Mouse (Mus musculus): ENCODE results near the gene Thap4. TPM values are rescaled to one million over a fixed set of nuclear protein-coding genes. Genes with fewer than 3 reads are reported as not detected.

Gene Thap4
- polyA plus RNA-seq, 1 experiment from 2014 or later: 53.2 TPM

DNA sequence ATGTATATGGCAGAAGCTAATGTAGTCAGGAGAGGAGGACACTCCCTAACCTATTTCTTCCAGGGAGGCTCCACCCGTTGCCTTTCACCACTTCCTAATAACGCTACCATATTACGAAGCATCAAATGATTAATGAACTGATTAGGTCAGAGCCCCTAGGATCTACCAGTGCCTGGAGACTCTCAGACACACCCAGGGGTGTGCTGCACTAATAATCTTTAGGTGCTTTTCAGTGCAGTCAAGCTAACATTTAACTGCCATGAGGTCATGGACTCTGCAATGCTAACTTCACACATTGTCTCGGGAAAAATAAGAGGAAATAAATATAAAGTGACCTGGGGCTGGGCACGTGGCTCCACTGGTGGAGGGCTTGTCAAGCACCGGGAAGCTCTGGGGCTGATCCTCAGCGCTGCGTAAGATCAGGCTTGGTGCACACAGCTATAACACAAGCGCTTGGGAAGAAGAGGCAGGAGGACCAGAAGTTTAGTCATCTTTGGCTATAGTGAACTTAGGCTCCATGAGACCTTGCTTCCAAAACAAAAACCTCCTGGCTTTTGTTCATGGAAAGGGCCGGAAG lies 51.1 kb downstream of the Thap4 start:
- no peak for ATAC-seq (ENCODE audit: insufficient number of reproducible peaks, insufficient read depth, low FRiP score, low TSS enrichment)
- no peak overlapping the region for H3K27ac ChIP-seq
- no peaks in the 10 kb centered on the region for H3K9me3 ChIP-seq
- H3K4me2 ChIP-seq (replicated peaks): no peak overlapping the region
- H3K36me3 ChIP-seq: peaks cover 18% of the 10 kb centered on the region
- H3K27me3 ChIP-seq: no peaks in the 10 kb centered on the region
- 95% methylated on average over 10 of the region's 10 CpGs for WGBS
- H3K4me1 ChIP-seq: no peaks in the 10 kb centered on the region
- no peak overlapping the region for H3K4me3 ChIP-seq
- H3K9ac ChIP-seq: no peak overlapping the region

DNA sequence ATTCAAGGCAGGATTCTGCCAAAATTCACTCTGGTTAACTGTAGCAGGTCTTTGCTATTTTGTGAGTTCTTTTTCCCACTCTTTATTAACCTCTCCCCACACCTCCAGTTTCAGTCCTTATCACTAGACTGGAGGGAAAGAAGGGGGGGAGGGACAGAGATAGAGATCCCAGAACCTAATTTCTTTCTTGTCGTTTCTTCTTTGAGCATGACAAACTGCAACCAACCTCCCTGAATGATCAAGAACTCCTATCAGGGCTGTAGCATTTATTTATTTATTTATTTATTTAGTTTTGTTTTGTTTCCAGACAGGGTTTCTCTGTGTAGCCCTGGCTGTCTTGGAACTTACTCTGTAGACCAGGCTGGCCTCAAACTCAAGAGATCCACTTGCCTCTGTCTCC lies 52.6 kb downstream of the Thap4 start:
- WGBS: 81% methylated on average over 1 of the region's 1 CpGs
- H3K36me3 ChIP-seq: peaks cover 18% of the 10 kb centered on the region
- H3K27ac ChIP-seq: no peak overlapping the region
- no peak for ATAC-seq (ENCODE audit: insufficient number of reproducible peaks, insufficient read depth, low FRiP score, low TSS enrichment)
- no peak overlapping the region for H3K4me2 ChIP-seq (replicated peaks)
- H3K9ac ChIP-seq: no peak overlapping the region
- H3K9me3 ChIP-seq: no peaks in the 10 kb centered on the region
- H3K4me1 ChIP-seq: no peaks in the 10 kb centered on the region
- H3K4me3 ChIP-seq: no peak overlapping the region
- no peaks in the 10 kb centered on the region for H3K27me3 ChIP-seq

DNA sequence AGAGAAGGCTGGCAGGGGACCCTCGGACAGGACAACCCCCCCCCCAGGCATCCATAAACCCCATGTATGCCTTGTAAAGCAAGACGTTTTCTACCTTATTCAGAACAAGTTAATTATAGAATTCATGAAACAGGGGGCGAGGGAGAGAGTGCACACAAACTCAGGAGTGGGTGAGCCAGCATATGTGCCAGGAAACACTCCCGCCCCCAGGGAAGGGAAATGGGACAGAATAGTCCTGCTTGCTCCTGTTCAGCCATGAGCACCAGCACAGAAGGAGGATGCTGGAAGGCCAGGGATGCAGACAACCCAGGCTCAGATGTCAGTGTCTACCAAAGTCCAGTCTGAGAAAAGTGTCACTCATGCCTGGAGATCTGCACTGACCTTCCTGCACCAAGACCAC lies 55.5 kb downstream of the Thap4 start:
- H3K4me1 ChIP-seq: no peaks in the 10 kb centered on the region
- peaks cover 7% of the 10 kb centered on the region; the same call in 1 of the 2 replicates for H3K36me3 ChIP-seq
- no peak overlapping the region for H3K4me2 ChIP-seq (replicated peaks)
- H3K9ac ChIP-seq: no peak overlapping the region
- ATAC-seq (ENCODE audit: insufficient number of reproducible peaks, insufficient read depth, low FRiP score, low TSS enrichment): no peak
- H3K4me3 ChIP-seq: no peak overlapping the region
- H3K27ac ChIP-seq: no peak overlapping the region
- WGBS: 70% methylated on average over 4 of the region's 4 CpGs
- H3K9me3 ChIP-seq: no peaks in the 10 kb centered on the region
- H3K27me3 ChIP-seq: no peaks in the 10 kb centered on the region

DNA sequence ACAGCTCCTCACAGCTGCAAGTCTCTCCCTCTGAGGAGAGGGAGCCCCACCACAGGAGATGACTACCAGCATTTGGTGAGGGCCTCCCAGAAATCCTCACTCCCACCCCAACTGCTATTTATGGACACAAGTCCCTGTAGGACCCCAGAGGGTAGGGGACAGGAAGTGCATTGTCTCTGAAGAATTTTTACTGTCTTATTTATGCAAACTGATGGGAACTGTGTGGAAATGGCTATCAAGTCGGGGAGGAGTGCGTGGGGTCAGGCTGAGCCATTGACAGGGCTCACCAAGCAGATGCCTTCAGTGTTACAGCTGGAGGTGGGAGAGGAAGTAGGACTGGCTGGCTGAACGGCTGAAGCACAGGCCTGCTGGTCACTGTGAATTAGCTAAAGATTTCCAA lies 57.3 kb downstream of the Thap4 start:
- Histone ChIP-seq H3K27me3 (no peaks in the 10 kb centered on the region), H3K36me3 (0 out of 2 replicates have a peak, but pooled peaks cover 5% of the 10 kb centered on the region), H3K9me3 (no peaks in the 10 kb centered on the region), H3K4me2 (replicated peaks) (no peak overlapping the region), H3K27ac (no peak overlapping the region), H3K9ac (no peak overlapping the region), H3K4me3 (no peak overlapping the region), H3K4me1 (no peaks in the 10 kb centered on the region)
- WGBS: 42% methylated on average over 3 of the region's 3 CpGs
- no peak for ATAC-seq (ENCODE audit: insufficient number of reproducible peaks, insufficient read depth, low FRiP score, low TSS enrichment)

DNA sequence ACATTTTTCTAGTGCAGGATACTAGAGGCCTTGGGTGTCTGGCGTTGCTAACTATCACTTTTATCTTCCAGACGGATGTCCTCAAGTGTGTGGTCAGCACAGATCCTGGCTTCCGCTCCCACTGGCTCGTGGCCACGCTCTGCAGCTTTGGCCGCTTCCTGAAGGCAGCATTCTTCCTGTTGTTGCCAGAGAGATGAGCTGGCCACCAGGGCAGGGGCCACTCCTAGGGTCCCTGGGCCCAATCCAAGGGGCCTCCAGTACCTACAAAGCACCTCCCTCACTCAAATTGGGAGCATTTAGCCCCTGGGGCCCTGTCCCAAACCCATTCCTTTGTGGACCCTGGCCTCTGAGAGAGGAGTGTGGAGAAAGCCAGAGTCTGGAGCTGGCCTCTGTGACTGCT lies 59.7 kb downstream of the Thap4 start:
- Histone ChIP-seq H3K36me3 (0 out of 2 replicates have a peak, but pooled peaks cover 5% of the 10 kb centered on the region), H3K4me3 (no peak overlapping the region), H3K9ac (no peak overlapping the region), H3K9me3 (no peaks in the 10 kb centered on the region), H3K4me1 (no peaks in the 10 kb centered on the region), H3K27ac (no peak overlapping the region), H3K27me3 (no peaks in the 10 kb centered on the region), H3K4me2 (replicated peaks) (no peak overlapping the region)
- no peak for ATAC-seq (ENCODE audit: insufficient number of reproducible peaks, insufficient read depth, low FRiP score, low TSS enrichment)
- 91% methylated on average over 6 of the region's 6 CpGs for WGBS

DNA sequence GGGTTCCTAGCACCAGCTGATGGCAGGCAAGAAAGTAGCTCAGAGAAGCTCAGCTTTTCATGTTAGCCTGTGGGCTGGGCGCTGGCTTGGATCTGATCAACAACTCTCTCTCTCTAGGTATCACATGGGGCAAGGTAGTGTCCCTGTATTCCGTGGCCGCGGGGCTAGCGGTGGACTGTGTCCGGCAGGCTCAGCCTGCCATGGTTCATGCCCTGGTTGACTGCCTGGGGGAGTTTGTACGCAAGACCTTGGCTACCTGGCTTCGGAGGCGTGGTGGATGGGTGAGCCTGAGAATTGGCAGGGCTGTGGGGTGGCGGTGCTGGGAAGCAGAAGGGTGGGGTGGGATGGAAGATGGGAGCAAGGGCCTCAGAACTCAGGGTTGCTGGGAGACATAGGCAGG lies 60.7 kb downstream of the Thap4 start:
- no peak for ATAC-seq (ENCODE audit: insufficient number of reproducible peaks, insufficient read depth, low FRiP score, low TSS enrichment)
- Histone ChIP-seq H3K4me2 (replicated peaks) (no peak overlapping the region), H3K9me3 (no peaks in the 10 kb centered on the region), H3K4me3 (no peak overlapping the region), H3K27ac (no peak overlapping the region), H3K36me3 (0 out of 2 replicates have a peak, but pooled peaks cover 5% of the 10 kb centered on the region), H3K9ac (no peak overlapping the region), H3K27me3 (no peaks in the 10 kb centered on the region), H3K4me1 (no peaks in the 10 kb centered on the region)
- WGBS: 97% methylated on average over 10 of the region's 10 CpGs

DNA sequence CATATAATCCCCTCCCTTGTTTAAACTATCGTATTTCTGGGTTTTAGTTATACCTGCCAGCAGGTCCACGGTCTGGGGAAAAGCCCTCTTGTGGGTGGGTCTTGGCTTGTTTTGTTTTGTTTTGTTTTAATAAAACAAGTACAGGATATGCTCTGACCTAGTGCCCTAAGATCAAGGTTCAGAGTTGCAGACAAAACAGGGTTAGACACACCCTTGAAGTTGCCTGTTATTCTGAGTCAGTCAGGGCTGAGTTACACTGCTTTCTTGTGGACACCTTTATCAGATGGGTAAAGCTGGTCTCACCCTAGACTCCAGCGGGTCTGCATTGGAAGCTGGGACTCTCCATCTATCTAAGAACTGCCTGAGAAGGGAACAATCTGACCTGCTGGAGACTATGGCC lies 61.2 kb downstream of the Thap4 start:
- Histone ChIP-seq H3K4me2 (replicated peaks) (no peak overlapping the region), H3K4me3 (no peak overlapping the region), H3K27ac (no peak overlapping the region), H3K4me1 (no peaks in the 10 kb centered on the region), H3K9ac (no peak overlapping the region), H3K27me3 (no peaks in the 10 kb centered on the region), H3K36me3 (0 out of 2 replicates have a peak, but pooled peaks cover 7% of the 10 kb centered on the region), H3K9me3 (no peaks in the 10 kb centered on the region)
- no peak for ATAC-seq (ENCODE audit: insufficient number of reproducible peaks, insufficient read depth, low FRiP score, low TSS enrichment)
- 81% methylated on average over 3 of the region's 3 CpGs for WGBS

DNA sequence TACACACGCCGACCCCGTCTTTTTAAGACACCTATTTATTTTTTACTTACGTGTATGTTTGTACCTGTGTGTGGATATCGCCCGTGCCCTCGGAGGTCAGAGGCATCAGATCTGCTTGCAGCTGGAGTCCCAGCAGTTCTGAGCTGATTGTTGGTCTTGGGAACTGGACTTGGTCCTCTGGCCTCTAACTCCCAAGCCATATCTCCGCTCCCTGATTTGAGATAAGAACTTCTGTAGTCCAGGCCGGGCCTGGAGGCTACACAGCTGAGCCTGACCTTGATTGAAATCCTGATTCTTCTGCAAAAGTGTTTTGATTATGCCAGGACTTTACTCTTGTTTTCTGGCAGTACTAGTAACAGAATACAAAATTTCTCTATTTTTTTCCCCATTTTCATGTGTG lies 61.9 kb downstream of the Thap4 start:
- Histone ChIP-seq H3K9ac (no peak overlapping the region), H3K9me3 (no peaks in the 10 kb centered on the region), H3K4me3 (no peak overlapping the region), H3K27ac (no peak overlapping the region), H3K4me1 (no peaks in the 10 kb centered on the region), H3K4me2 (replicated peaks) (no peak overlapping the region), H3K27me3 (no peaks in the 10 kb centered on the region), H3K36me3 (0 out of 2 replicates have a peak, but pooled peaks cover 7% of the 10 kb centered on the region)
- ATAC-seq (ENCODE audit: insufficient number of reproducible peaks, insufficient read depth, low FRiP score, low TSS enrichment): no peak
- WGBS: 96% methylated on average over 9 of the region's 9 CpGs

DNA sequence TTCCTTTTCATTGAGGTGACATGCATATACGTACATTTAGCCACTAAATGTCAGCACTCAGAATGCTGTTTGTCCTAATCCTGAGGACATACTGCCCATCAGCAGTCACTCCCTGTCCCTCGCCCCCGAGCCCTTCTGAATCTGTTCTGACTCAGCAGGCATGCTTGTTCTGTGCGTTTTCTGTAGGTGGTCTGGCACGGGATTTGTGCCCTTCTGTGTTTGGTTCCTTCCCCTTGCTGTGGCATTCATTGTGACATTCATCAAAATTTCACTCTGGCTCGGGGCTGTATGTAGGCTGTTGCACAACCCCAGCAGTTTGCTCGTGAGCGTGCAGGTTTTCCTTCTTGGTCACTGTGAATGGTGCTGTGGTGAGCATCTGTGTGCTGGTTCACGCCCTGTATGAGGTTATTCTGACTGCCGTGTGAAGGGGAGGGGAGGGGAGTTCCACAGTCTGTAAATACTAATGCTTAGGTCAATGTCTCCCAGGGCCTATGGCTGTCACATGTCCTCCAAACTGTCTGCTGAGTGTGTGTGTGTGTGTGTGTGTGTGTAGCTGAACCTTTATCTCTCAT lies 62.8 kb downstream of the Thap4 start:
- H3K9ac ChIP-seq: no peak overlapping the region
- no peak for ATAC-seq (ENCODE audit: insufficient number of reproducible peaks, insufficient read depth, low FRiP score, low TSS enrichment)
- 0 out of 2 replicates have a peak, but pooled peaks cover under 1% of the 10 kb centered on the region for H3K27me3 ChIP-seq
- H3K9me3 ChIP-seq: no peaks in the 10 kb centered on the region
- no peak overlapping the region for H3K4me3 ChIP-seq
- H3K27ac ChIP-seq: no peak overlapping the region
- 0 out of 2 replicates have a peak, but pooled peaks cover 7% of the 10 kb centered on the region for H3K36me3 ChIP-seq
- H3K4me1 ChIP-seq: 0 out of 2 replicates have a peak, but pooled peaks cover 2% of the 10 kb centered on the region
- WGBS: 78% methylated on average over 10 of the region's 10 CpGs
- H3K4me2 ChIP-seq (replicated peaks): no peak overlapping the region

DNA sequence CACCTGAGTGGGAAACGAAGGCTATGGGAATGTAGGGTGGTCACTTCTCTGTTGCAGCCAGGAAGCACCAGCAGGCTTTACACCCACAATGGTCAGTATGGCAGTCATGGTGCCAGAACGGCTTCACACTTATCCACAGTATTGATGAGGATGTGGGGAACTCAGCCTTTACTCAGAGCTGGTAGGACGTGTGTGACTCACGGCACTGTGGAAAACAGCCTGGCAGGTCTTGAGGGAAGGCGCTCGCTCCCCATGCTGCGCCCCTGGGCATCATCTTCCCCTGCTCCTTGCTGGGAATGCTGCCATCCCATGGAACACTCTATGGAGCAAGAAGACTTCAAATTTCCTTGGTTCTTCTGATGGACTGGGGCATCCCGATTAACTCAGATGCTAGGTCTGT lies 63.6 kb downstream of the Thap4 start:
- H3K9ac ChIP-seq: no peak overlapping the region
- WGBS: 91% methylated on average over 8 of the region's 8 CpGs

DNA sequence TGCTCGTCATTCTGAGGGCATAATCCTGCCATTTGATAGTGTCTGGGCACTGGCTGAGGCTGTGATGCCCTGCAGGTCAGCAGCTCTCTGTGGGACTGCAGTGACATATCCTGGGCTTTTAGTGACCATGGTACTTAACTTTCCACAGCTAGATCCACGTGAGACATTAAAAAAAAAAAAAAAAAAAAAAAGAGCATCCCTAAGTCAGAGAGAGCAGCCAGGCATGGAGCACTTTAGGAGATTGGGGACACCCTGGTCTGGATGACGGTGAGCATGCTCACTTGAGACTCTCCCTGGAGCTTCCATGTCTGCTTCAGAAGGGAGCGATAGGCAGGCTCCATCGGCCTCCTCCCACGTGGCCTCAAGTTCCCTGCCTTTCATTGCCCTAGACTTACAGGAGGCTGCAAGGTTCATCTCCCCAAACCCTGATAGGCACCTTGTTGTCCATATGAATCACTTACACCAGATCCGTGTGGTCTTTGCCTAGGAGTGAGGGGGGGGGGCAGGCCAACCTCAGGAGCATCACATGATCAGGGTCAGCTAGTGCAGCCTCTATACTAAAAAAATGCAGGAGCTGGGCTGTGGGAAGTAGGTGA lies 64.7 kb downstream of the Thap4 start:
- H3K27me3 ChIP-seq: peaks cover 11% of the 10 kb centered on the region; the same call in 1 of the 2 replicates
- no peak overlapping the region for H3K4me2 ChIP-seq (replicated peaks)
- ATAC-seq (ENCODE audit: insufficient number of reproducible peaks, insufficient read depth, low FRiP score, low TSS enrichment): no peak
- no peak overlapping the region for H3K9ac ChIP-seq
- 83% methylated on average over 7 of the region's 7 CpGs for WGBS
- H3K9me3 ChIP-seq: no peaks in the 10 kb centered on the region
- H3K27ac ChIP-seq: no peak overlapping the region
- H3K36me3 ChIP-seq: 0 out of 2 replicates have a peak, but pooled peaks cover 3% of the 10 kb centered on the region
- H3K4me3 ChIP-seq: no peak overlapping the region
- peaks cover 9% of the 10 kb centered on the region; the same call in 1 of the 2 replicates for H3K4me1 ChIP-seq

More for the DNA sequence above, 63.6 kb downstream of the Thap4 start:
- no peak overlapping the region for H3K4me3 ChIP-seq
- 0 out of 2 replicates have a peak, but pooled peaks cover 5% of the 10 kb centered on the region for H3K27me3 ChIP-seq
- no peaks in the 10 kb centered on the region for H3K9me3 ChIP-seq
- H3K27ac ChIP-seq: no peak overlapping the region
- 0 out of 2 replicates have a peak, but pooled peaks cover 7% of the 10 kb centered on the region for H3K36me3 ChIP-seq
- H3K4me2 ChIP-seq (replicated peaks): no peak overlapping the region
- ATAC-seq (ENCODE audit: insufficient number of reproducible peaks, insufficient read depth, low FRiP score, low TSS enrichment): no peak
- peaks cover 9% of the 10 kb centered on the region; the same call in 1 of the 2 replicates for H3K4me1 ChIP-seq

DNA sequence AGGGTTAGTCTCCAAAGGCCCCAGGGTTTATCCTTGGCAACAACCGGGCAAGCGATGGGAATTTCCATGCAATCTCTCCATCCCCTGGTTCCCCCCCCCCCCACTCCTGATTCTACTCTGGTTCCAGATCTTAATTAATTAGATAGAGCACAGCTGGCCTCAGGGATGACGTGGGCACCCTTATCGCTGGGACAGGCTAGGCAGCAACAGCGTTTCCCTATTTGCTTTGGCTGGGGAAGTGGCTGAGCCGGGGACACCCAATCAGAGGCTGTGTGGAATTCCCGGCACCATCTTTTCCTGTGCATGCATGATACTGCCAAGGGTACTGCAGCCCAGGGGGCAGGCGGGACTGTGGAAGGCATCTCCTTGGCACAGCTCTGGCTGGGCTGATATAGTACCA lies 66.5 kb downstream of the Thap4 start:
- Histone ChIP-seq H3K4me1 (peaks cover 9% of the 10 kb centered on the region; the same call in 1 of the 2 replicates), H3K27ac (no peak overlapping the region), H3K27me3 (peaks cover 11% of the 10 kb centered on the region; the same call in 1 of the 2 replicates), H3K4me2 (replicated peaks) (no peak overlapping the region), H3K9me3 (no peaks in the 10 kb centered on the region), H3K36me3 (0 out of 2 replicates have a peak, but pooled peaks cover 3% of the 10 kb centered on the region), H3K9ac (no peak overlapping the region), H3K4me3 (no peak overlapping the region)
- no peak for ATAC-seq (ENCODE audit: insufficient number of reproducible peaks, insufficient read depth, low FRiP score, low TSS enrichment)
- WGBS: 81% methylated on average over 8 of the region's 8 CpGs
